Mouse (Mus musculus): ENCODE data around the gene Kdsr. TPM values are rescaled to one million over a fixed set of nuclear protein-coding genes. Genes with fewer than 3 reads are reported as not detected.

Gene Kdsr
- polyA plus RNA-seq, 1 experiment from 2014 or later: 3.7 TPM

GRCm38 (mm10) chr1:106712330-106712729 lies 47.2 kb downstream of the Kdsr start:
- Histone ChIP-seq H3K4me3 (replicated peaks) (peak overlapping the region; percentile 61), H3K4me2 (peak overlapping the region; percentile 78), H3K27ac (replicated peaks) (no peak overlapping the region), H3K36me3 (replicated peaks) (no peaks in the 10 kb centered on the region), H3K27me3 (peaks cover 47% of the 10 kb centered on the region), H3K4me1 (replicated peaks) (peaks cover 19% of the 10 kb centered on the region), H3K9me3 (replicated peaks) (no peaks in the 10 kb centered on the region), H3K9ac (no peak overlapping the region)
- 10% methylated on average over 22 of the region's 22 CpGs for WGBS (ENCODE audit: insufficient replicate concordance)
- no peak for ATAC-seq (ENCODE audit: insufficient read depth)

GRCm38 (mm10) chr1:106711356-106712125 lies 48.0 kb downstream of the Kdsr start:
- ATAC-seq (ENCODE audit: insufficient read depth): no peak
- peak overlapping the region; percentile 78; the same call in 1 of the 2 replicates for H3K4me2 ChIP-seq
- H3K9ac ChIP-seq: no peak overlapping the region
- H3K27me3 ChIP-seq: peaks cover 47% of the 10 kb centered on the region
- H3K36me3 ChIP-seq (replicated peaks): no peaks in the 10 kb centered on the region
- H3K4me1 ChIP-seq (replicated peaks): peaks cover 19% of the 10 kb centered on the region
- WGBS (ENCODE audit: insufficient replicate concordance): 63% methylated on average over 12 of the region's 12 CpGs
- H3K9me3 ChIP-seq (replicated peaks): no peaks in the 10 kb centered on the region
- no peak overlapping the region for H3K27ac ChIP-seq (replicated peaks)
- H3K4me3 ChIP-seq (replicated peaks): no peak overlapping the region

DNA sequence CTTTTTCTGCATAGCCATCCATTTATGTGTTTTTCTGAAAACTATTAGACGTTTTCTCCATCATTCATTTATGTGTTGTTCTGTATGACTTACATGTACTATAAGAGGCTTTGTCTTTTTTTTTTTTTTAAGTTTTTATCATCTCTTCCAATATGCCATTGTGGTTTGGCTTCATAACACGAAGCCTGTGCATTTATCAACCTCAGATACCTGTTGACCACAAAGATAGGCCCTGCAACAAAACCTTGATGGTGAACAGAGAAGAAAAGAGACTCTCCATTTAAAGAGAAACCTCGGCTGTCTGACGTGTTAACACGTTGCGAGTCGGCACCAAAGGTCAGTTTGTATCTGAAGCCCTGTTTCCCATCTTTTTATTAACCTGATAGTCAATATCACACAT lies 49.3 kb downstream of the Kdsr start:
- H3K4me3 ChIP-seq (replicated peaks): no peak overlapping the region
- WGBS (ENCODE audit: insufficient replicate concordance): 22% methylated on average over 7 of the region's 7 CpGs
- peaks cover 41% of the 10 kb centered on the region for H3K27me3 ChIP-seq
- H3K36me3 ChIP-seq (replicated peaks): no peaks in the 10 kb centered on the region
- H3K4me1 ChIP-seq (replicated peaks): peaks cover 14% of the 10 kb centered on the region
- H3K4me2 ChIP-seq: no peak overlapping the region
- no peaks in the 10 kb centered on the region for H3K9me3 ChIP-seq (replicated peaks)
- H3K9ac ChIP-seq: no peak overlapping the region
- ATAC-seq (ENCODE audit: insufficient read depth): no peak
- no peak overlapping the region for H3K27ac ChIP-seq (replicated peaks)

DNA sequence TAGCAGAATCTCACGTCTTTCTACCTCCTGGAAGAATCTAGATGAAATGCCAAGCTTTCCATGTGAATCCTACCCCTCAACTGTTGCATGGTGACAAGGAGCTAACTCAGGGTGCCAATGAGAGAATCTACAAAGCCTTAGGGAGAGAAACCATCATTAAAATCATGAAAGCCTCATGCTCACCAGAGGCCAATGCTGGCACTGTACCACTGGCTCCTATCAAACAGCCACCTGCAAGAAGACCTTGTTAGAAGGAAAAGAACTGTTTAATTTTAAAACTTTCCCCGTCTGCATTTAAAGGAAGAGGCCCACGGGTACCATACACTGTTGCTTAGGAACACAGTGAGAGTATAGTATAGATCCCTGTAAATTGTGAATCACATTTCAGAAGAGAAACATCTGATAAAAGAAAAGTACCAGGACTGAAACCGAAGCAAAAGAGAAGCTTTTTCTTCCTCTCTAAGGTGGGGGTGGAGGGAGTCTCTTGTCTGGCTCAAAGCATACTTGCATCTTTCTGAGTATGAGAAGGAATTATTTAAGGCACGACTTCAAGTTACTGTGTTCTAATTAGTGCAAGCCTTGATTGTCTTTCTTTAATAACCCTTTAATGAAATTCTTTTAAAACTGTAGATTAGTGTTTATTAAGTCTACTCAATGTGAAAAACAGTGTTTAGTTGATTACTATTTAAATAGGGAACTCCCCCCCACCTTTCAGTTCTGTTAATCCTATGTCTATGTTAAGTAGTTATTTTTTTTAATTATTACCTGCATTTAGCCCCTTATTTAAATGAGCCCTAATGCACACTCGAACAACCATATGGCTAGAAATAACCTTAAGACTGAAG lies 52.3 kb downstream of the Kdsr start:
- H3K27me3 ChIP-seq: peaks cover 11% of the 10 kb centered on the region
- no peaks in the 10 kb centered on the region for H3K36me3 ChIP-seq (replicated peaks)
- no peak overlapping the region for H3K4me2 ChIP-seq
- H3K27ac ChIP-seq (replicated peaks): no peak overlapping the region
- no peaks in the 10 kb centered on the region for H3K9me3 ChIP-seq (replicated peaks)
- no peaks in the 10 kb centered on the region for H3K4me1 ChIP-seq (replicated peaks)
- 52% methylated on average over 6 of the region's 6 CpGs for whole genome bisulfite sequencing (ENCODE audit: insufficient replicate concordance)
- ATAC-seq (ENCODE audit: insufficient read depth): no peak
- H3K4me3 ChIP-seq (replicated peaks): no peak overlapping the region
- H3K9ac ChIP-seq: no peak overlapping the region

DNA sequence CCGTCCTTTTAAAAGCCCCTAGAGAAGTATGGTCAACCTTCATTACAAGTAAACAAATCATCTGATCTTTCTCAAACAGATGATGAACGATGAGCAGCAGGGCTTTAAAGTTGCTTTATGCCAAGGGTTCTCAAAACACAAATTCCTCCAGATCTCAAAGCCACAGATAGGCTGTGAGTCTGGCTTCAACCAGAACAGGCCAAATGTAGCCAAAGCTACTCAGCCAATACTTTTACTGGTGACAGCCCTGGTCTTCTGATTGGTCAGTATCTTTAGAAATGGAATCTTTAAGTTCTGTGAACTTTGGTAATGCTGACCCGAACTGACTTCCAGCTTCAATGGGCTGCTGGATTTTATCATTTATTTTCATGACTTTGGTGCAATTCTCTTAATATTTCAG lies 56.3 kb downstream of the Kdsr start:
- Histone ChIP-seq H3K36me3 (replicated peaks) (no peaks in the 10 kb centered on the region), H3K4me2 (no peak overlapping the region), H3K27me3 (no peaks in the 10 kb centered on the region), H3K9me3 (replicated peaks) (no peaks in the 10 kb centered on the region), H3K4me1 (replicated peaks) (no peaks in the 10 kb centered on the region), H3K27ac (replicated peaks) (no peak overlapping the region), H3K4me3 (replicated peaks) (no peak overlapping the region), H3K9ac (no peak overlapping the region)
- ATAC-seq (ENCODE audit: insufficient read depth): no peak
- WGBS (ENCODE audit: insufficient replicate concordance): 36% methylated on average over 3 of the region's 3 CpGs

GRCm38 (mm10) chr1:106702471-106703175 lies 56.9 kb downstream of the Kdsr start:
- H3K9me3 ChIP-seq (replicated peaks): no peaks in the 10 kb centered on the region
- 47% methylated on average over 4 of the region's 4 CpGs for WGBS (ENCODE audit: insufficient replicate concordance)
- no peaks in the 10 kb centered on the region for H3K4me1 ChIP-seq (replicated peaks)
- H3K4me3 ChIP-seq (replicated peaks): no peak overlapping the region
- ATAC-seq (ENCODE audit: insufficient read depth): no peak
- H3K4me2 ChIP-seq: no peak overlapping the region
- H3K27me3 ChIP-seq: no peaks in the 10 kb centered on the region
- no peak overlapping the region for H3K9ac ChIP-seq
- H3K27ac ChIP-seq (replicated peaks): no peak overlapping the region
- H3K36me3 ChIP-seq (replicated peaks): no peaks in the 10 kb centered on the region

GRCm38 (mm10) chr1:106700520-106701114 lies 58.9 kb downstream of the Kdsr start:
- Histone ChIP-seq H3K4me2 (no peak overlapping the region), H3K27me3 (no peaks in the 10 kb centered on the region), H3K9me3 (replicated peaks) (no peaks in the 10 kb centered on the region), H3K9ac (no peak overlapping the region), H3K27ac (replicated peaks) (no peak overlapping the region), H3K4me3 (replicated peaks) (no peak overlapping the region), H3K36me3 (replicated peaks) (no peaks in the 10 kb centered on the region), H3K4me1 (replicated peaks) (no peaks in the 10 kb centered on the region)
- no peak for ATAC-seq (ENCODE audit: insufficient read depth)
- 70% methylated on average over 9 of the region's 9 CpGs for WGBS (ENCODE audit: insufficient replicate concordance)

DNA sequence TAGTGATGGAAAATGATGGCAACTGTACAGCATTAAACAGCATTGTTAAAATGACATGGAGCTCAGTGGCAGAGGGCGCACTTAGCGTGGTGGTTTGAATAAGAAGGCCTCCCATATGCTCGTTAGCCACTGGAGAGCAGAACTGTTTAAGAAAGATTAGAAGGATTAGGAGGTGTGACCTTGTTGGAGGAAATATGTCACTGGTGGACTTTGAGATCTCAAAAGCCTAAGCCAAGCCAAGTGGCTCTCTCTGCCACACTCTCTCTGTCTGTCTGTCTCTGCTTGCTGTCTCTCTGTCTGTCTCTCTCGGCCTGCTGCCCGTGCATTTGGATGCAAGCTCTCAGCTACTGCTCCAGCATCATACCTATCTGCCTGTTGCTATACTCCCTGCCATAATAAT lies 63.1 kb downstream of the Kdsr start:
- H3K9ac ChIP-seq: no peak overlapping the region
- no peaks in the 10 kb centered on the region for H3K27me3 ChIP-seq
- no peaks in the 10 kb centered on the region for H3K4me1 ChIP-seq (replicated peaks)
- H3K9me3 ChIP-seq (replicated peaks): no peaks in the 10 kb centered on the region
- H3K4me3 ChIP-seq (replicated peaks): no peak overlapping the region
- 69% methylated on average over 5 of the region's 5 CpGs for WGBS (ENCODE audit: insufficient replicate concordance)
- no peak overlapping the region for H3K4me2 ChIP-seq
- H3K36me3 ChIP-seq (replicated peaks): no peaks in the 10 kb centered on the region
- ATAC-seq (ENCODE audit: insufficient read depth): no peak
- no peak overlapping the region for H3K27ac ChIP-seq (replicated peaks)

GRCm38 (mm10) chr1:106695649-106696048 lies 63.9 kb downstream of the Kdsr start:
- Histone ChIP-seq H3K4me2 (no peak overlapping the region), H3K9ac (no peak overlapping the region), H3K9me3 (replicated peaks) (no peaks in the 10 kb centered on the region), H3K36me3 (replicated peaks) (no peaks in the 10 kb centered on the region), H3K4me3 (replicated peaks) (no peak overlapping the region), H3K27me3 (no peaks in the 10 kb centered on the region), H3K4me1 (replicated peaks) (no peaks in the 10 kb centered on the region), H3K27ac (replicated peaks) (no peak overlapping the region)
- no peak for ATAC-seq (ENCODE audit: insufficient read depth)
- WGBS (ENCODE audit: insufficient replicate concordance): 46% methylated on average over 4 of the region's 4 CpGs

DNA sequence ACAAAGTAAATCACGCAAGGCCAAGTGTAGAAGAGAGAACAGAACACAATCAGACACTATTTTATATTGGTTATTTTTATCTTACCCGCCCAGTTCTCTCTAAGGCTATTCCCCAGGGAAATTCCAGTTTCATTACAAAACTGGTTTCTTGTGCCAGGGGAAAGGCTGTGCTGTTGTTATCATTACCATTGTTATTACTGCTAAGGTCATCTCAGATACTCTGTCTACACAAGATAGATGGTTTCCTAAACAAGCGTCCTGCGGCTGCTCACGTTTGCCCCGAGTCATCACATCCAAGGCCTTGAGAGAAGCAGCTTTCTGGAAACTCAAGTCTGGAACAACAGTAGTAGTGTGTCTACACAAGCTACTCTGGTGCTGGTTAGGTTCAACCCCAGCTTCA lies 65.2 kb downstream of the Kdsr start:
- H3K9ac ChIP-seq: no peak overlapping the region
- ATAC-seq (ENCODE audit: insufficient read depth): no peak
- no peaks in the 10 kb centered on the region for H3K9me3 ChIP-seq (replicated peaks)
- 74% methylated on average over 6 of the region's 6 CpGs for WGBS (ENCODE audit: insufficient replicate concordance)
- no peaks in the 10 kb centered on the region for H3K36me3 ChIP-seq (replicated peaks)
- H3K4me1 ChIP-seq (replicated peaks): no peaks in the 10 kb centered on the region
- no peak overlapping the region for H3K4me2 ChIP-seq
- no peaks in the 10 kb centered on the region for H3K27me3 ChIP-seq
- no peak overlapping the region for H3K4me3 ChIP-seq (replicated peaks)
- H3K27ac ChIP-seq (replicated peaks): no peak overlapping the region

- H3K9me3 ChIP-seq (replicated peaks): no peaks in the 10 kb centered on the region
- no peak overlapping the region for H3K27ac ChIP-seq (replicated peaks)
- no peak overlapping the region for H3K4me2 ChIP-seq
- no peak for ATAC-seq (ENCODE audit: insufficient read depth)
- no peaks in the 10 kb centered on the region for H3K36me3 ChIP-seq (replicated peaks)
- H3K9ac ChIP-seq: no peak overlapping the region
- H3K4me1 ChIP-seq (replicated peaks): no peaks in the 10 kb centered on the region
- H3K27me3 ChIP-seq: no peaks in the 10 kb centered on the region
- H3K4me3 ChIP-seq (replicated peaks): no peak overlapping the region
Measured at GRCm38 (mm10) chr1:106692599-106692998, 66.9 kb downstream of the Kdsr start.

Measured in liver, embryonic 15.5 days (tissue).